Mouse (Mus musculus): ENCODE data around the gene Lrrc4c. TPM values are rescaled to one million over a fixed set of nuclear protein-coding genes. Genes with fewer than 3 reads are reported as not detected.

Gene Lrrc4c
- polyA plus RNA-seq, 1 experiment from 2014 or later, result 0.09 TPM

- ATAC-seq (ENCODE audit: low read depth), result no peak
- H3K9me3 ChIP-seq (replicated peaks; ENCODE audit: control insufficient read depth, low read length), result no peaks in the 10 kb centered on the region
- no peak overlapping the region for H3K4me2 ChIP-seq (ENCODE audit: low read depth, low read length)
- H3K27ac ChIP-seq (ENCODE audit: low read length), result no peak overlapping the region
- no peaks in the 10 kb centered on the region for H3K4me1 ChIP-seq (ENCODE audit: control insufficient read depth, low read depth, low read length)
- H3K4me3 ChIP-seq (ENCODE audit: low read depth, low read length), result no peak overlapping the region
- 53% methylated on average over 2 of the region's 2 CpGs for WGBS (ENCODE audit: insufficient replicate concordance)
- no peak overlapping the region for H3K9ac ChIP-seq (ENCODE audit: low read depth, low read length)
- no peaks in the 10 kb centered on the region for H3K27me3 ChIP-seq (ENCODE audit: control insufficient read depth, insufficient read depth, low read depth, low read length)
- no peaks in the 10 kb centered on the region for H3K36me3 ChIP-seq (ENCODE audit: control insufficient read depth, insufficient read depth)
Observed at GRCm38 (mm10) chr2:97581132-97581531, 1263.2 kb downstream of the Lrrc4c start.

GRCm38 (mm10) chr2:97586322-97586721 lies 1268.4 kb downstream of the Lrrc4c start:
- H3K4me2 ChIP-seq (ENCODE audit: low read depth, low read length), result no peak overlapping the region
- ATAC-seq (ENCODE audit: low read depth), result no peak
- H3K9me3 ChIP-seq (replicated peaks; ENCODE audit: control insufficient read depth, low read length), result no peaks in the 10 kb centered on the region
- H3K36me3 ChIP-seq (ENCODE audit: control insufficient read depth, insufficient read depth), result no peaks in the 10 kb centered on the region
- no peak overlapping the region for H3K27ac ChIP-seq (ENCODE audit: low read length)
- H3K27me3 ChIP-seq (ENCODE audit: control insufficient read depth, insufficient read depth, low read depth, low read length), result no peaks in the 10 kb centered on the region
- WGBS (ENCODE audit: insufficient replicate concordance), result 66% methylated on average over 3 of the region's 3 CpGs
- H3K9ac ChIP-seq (ENCODE audit: low read depth, low read length), result no peak overlapping the region
- H3K4me1 ChIP-seq (ENCODE audit: control insufficient read depth, low read depth, low read length), result no peaks in the 10 kb centered on the region
- H3K4me3 ChIP-seq (ENCODE audit: low read depth, low read length), result no peak overlapping the region

- H3K4me3 ChIP-seq (ENCODE audit: low read depth, low read length), result no peak overlapping the region
- H3K27ac ChIP-seq (ENCODE audit: low read length), result no peak overlapping the region
- H3K36me3 ChIP-seq (ENCODE audit: control insufficient read depth, insufficient read depth), result no peaks in the 10 kb centered on the region
- H3K4me1 ChIP-seq (ENCODE audit: control insufficient read depth, low read depth, low read length), result no peaks in the 10 kb centered on the region
- ATAC-seq (ENCODE audit: low read depth), result no peak
- 64% methylated on average over 3 of the region's 3 CpGs for WGBS (ENCODE audit: insufficient replicate concordance)
- H3K27me3 ChIP-seq (ENCODE audit: control insufficient read depth, insufficient read depth, low read depth, low read length), result no peaks in the 10 kb centered on the region
- H3K9ac ChIP-seq (ENCODE audit: low read depth, low read length), result no peak overlapping the region
- no peaks in the 10 kb centered on the region for H3K9me3 ChIP-seq (replicated peaks; ENCODE audit: control insufficient read depth, low read length)
- H3K4me2 ChIP-seq (ENCODE audit: low read depth, low read length), result no peak overlapping the region
Observed at GRCm38 (mm10) chr2:97590563-97590962, 1272.6 kb downstream of the Lrrc4c start.

GRCm38 (mm10) chr2:97604182-97604581 lies 1286.2 kb downstream of the Lrrc4c start:
- H3K36me3 ChIP-seq (ENCODE audit: control insufficient read depth, insufficient read depth), result no peaks in the 10 kb centered on the region
- ATAC-seq (ENCODE audit: low read depth), result no peak
- no peak overlapping the region for H3K4me2 ChIP-seq (ENCODE audit: low read depth, low read length)
- no peak overlapping the region for H3K27ac ChIP-seq (ENCODE audit: low read length)
- H3K9me3 ChIP-seq (replicated peaks; ENCODE audit: control insufficient read depth, low read length), result no peaks in the 10 kb centered on the region
- 41% methylated on average over 3 of the region's 3 CpGs for WGBS (ENCODE audit: insufficient replicate concordance)
- H3K4me3 ChIP-seq (ENCODE audit: low read depth, low read length), result no peak overlapping the region
- no peaks in the 10 kb centered on the region for H3K4me1 ChIP-seq (ENCODE audit: control insufficient read depth, low read depth, low read length)
- no peak overlapping the region for H3K9ac ChIP-seq (ENCODE audit: low read depth, low read length)
- H3K27me3 ChIP-seq (ENCODE audit: control insufficient read depth, insufficient read depth, low read depth, low read length), result no peaks in the 10 kb centered on the region

- H3K27ac ChIP-seq (ENCODE audit: low read length), result no peak overlapping the region
- H3K9ac ChIP-seq (ENCODE audit: low read depth, low read length), result no peak overlapping the region
- no peaks in the 10 kb centered on the region for H3K4me1 ChIP-seq (ENCODE audit: control insufficient read depth, low read depth, low read length)
- no peak overlapping the region for H3K4me2 ChIP-seq (ENCODE audit: low read depth, low read length)
- no peaks in the 10 kb centered on the region for H3K36me3 ChIP-seq (ENCODE audit: control insufficient read depth, insufficient read depth)
- no peaks in the 10 kb centered on the region for H3K9me3 ChIP-seq (replicated peaks; ENCODE audit: control insufficient read depth, low read length)
- no peak for ATAC-seq (ENCODE audit: low read depth)
- no peaks in the 10 kb centered on the region for H3K27me3 ChIP-seq (ENCODE audit: control insufficient read depth, insufficient read depth, low read depth, low read length)
- 44% methylated on average over 3 of the region's 3 CpGs for WGBS (ENCODE audit: insufficient replicate concordance)
- no peak overlapping the region for H3K4me3 ChIP-seq (ENCODE audit: low read depth, low read length)
Observed at GRCm38 (mm10) chr2:97604688-97605215, 1286.8 kb downstream of the Lrrc4c start.

- H3K4me1 ChIP-seq (ENCODE audit: control insufficient read depth, low read depth, low read length), result no peaks in the 10 kb centered on the region
- no peak overlapping the region for H3K4me2 ChIP-seq (ENCODE audit: low read depth, low read length)
Observed at GRCm38 (mm10) chr2:97609436-97609835, 1291.5 kb downstream of the Lrrc4c start.

GRCm38 (mm10) chr2:97610566-97610965 lies 1292.6 kb downstream of the Lrrc4c start:
- Histone ChIP-seq H3K4me2 (ENCODE audit: low read depth, low read length) (no peak overlapping the region), H3K27ac (ENCODE audit: low read length) (no peak overlapping the region), H3K4me1 (ENCODE audit: control insufficient read depth, low read depth, low read length) (no peaks in the 10 kb centered on the region), H3K36me3 (ENCODE audit: control insufficient read depth, insufficient read depth) (no peaks in the 10 kb centered on the region), H3K4me3 (ENCODE audit: low read depth, low read length) (no peak overlapping the region), H3K9me3 (replicated peaks; ENCODE audit: control insufficient read depth, low read length) (no peaks in the 10 kb centered on the region), H3K9ac (ENCODE audit: low read depth, low read length) (no peak overlapping the region), H3K27me3 (ENCODE audit: control insufficient read depth, insufficient read depth, low read depth, low read length) (no peaks in the 10 kb centered on the region)
- 57% methylated on average over 2 of the region's 2 CpGs for WGBS (ENCODE audit: insufficient replicate concordance)
- no peak for ATAC-seq (ENCODE audit: low read depth)

More at GRCm38 (mm10) chr2:97609436-97609835, 1291.5 kb downstream of the Lrrc4c start:
- Histone ChIP-seq H3K36me3 (ENCODE audit: control insufficient read depth, insufficient read depth) (no peaks in the 10 kb centered on the region), H3K27ac (ENCODE audit: low read length) (no peak overlapping the region), H3K27me3 (ENCODE audit: control insufficient read depth, insufficient read depth, low read depth, low read length) (no peaks in the 10 kb centered on the region), H3K9ac (ENCODE audit: low read depth, low read length) (no peak overlapping the region), H3K9me3 (replicated peaks; ENCODE audit: control insufficient read depth, low read length) (no peaks in the 10 kb centered on the region), H3K4me3 (ENCODE audit: low read depth, low read length) (no peak overlapping the region)
- ATAC-seq (ENCODE audit: low read depth), result no peak

GRCm38 (mm10) chr2:97614724-97615123 lies 1296.8 kb downstream of the Lrrc4c start:
- H3K9me3 ChIP-seq (replicated peaks; ENCODE audit: control insufficient read depth, low read length), result no peaks in the 10 kb centered on the region
- H3K27me3 ChIP-seq (ENCODE audit: control insufficient read depth, insufficient read depth, low read depth, low read length), result no peaks in the 10 kb centered on the region
- no peak overlapping the region for H3K4me3 ChIP-seq (ENCODE audit: low read depth, low read length)
- 57% methylated on average over 2 of the region's 2 CpGs for WGBS (ENCODE audit: insufficient replicate concordance)
- H3K36me3 ChIP-seq (ENCODE audit: control insufficient read depth, insufficient read depth), result no peaks in the 10 kb centered on the region
- no peak for ATAC-seq (ENCODE audit: low read depth)
- no peak overlapping the region for H3K27ac ChIP-seq (ENCODE audit: low read length)
- no peaks in the 10 kb centered on the region for H3K4me1 ChIP-seq (ENCODE audit: control insufficient read depth, low read depth, low read length)
- H3K9ac ChIP-seq (ENCODE audit: low read depth, low read length), result no peak overlapping the region
- no peak overlapping the region for H3K4me2 ChIP-seq (ENCODE audit: low read depth, low read length)

- Histone ChIP-seq H3K4me3 (ENCODE audit: low read depth, low read length) (no peak overlapping the region), H3K36me3 (ENCODE audit: control insufficient read depth, insufficient read depth) (no peaks in the 10 kb centered on the region), H3K9me3 (replicated peaks; ENCODE audit: control insufficient read depth, low read length) (no peaks in the 10 kb centered on the region), H3K27me3 (ENCODE audit: control insufficient read depth, insufficient read depth, low read depth, low read length) (no peaks in the 10 kb centered on the region), H3K27ac (ENCODE audit: low read length) (no peak overlapping the region), H3K4me2 (ENCODE audit: low read depth, low read length) (no peak overlapping the region), H3K4me1 (ENCODE audit: control insufficient read depth, low read depth, low read length) (no peaks in the 10 kb centered on the region), H3K9ac (ENCODE audit: low read depth, low read length) (no peak overlapping the region)
- 45% methylated on average over 1 of the region's 1 CpGs for WGBS (ENCODE audit: insufficient replicate concordance)
- ATAC-seq (ENCODE audit: low read depth), result no peak
Observed at GRCm38 (mm10) chr2:97618589-97618988, 1300.6 kb downstream of the Lrrc4c start.

Data from liver, embryonic 16.5 days (tissue).